Mouse (Mus musculus): ENCODE measurements around the gene Klhl26.
A peak's percentile ranks its signal among the peaks of the same experiment; 100 is the strongest.

The Klhl26 gene

DNA sequence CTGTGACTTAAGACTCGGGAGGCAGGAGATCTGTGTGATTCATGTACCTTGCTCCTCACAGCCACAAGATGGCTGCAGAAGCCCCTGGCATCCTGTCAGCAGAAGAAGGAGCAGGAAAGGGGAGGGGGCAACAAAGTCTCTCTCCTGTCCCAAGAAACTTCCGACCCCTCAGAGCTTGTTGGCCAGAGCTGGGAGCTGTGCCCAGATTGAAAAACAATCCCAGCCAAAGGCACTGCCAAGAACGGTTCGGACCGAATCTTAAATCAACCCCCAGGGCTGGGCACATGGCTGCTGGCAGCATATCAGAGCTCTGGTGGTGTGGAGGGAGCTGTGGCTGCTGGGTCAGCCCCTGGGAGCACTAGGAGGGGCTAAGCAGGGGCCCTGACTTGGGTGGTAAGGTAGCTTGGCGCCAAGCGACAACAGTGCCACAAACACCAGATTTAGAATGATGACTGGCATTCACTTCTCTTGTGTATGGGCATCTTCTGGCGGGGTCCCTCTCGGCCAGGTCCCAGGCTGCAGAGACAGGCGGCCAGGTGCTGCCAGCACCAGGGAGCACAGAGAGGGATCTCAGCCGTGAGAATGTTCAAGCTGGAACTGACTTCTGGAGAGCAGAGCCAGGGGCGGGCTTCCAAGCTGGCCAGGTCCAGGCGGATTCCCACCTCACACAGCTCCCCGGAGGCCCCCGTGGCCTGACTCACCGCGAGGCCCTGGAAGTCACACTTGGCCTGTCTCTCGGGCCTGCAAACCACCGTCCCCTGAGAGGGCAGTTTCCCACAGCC, 28.9 kb downstream of the Klhl26 start:
- no peak for DNase-seq (ENCODE audit: low spot score in 2 of 2)

DNA sequence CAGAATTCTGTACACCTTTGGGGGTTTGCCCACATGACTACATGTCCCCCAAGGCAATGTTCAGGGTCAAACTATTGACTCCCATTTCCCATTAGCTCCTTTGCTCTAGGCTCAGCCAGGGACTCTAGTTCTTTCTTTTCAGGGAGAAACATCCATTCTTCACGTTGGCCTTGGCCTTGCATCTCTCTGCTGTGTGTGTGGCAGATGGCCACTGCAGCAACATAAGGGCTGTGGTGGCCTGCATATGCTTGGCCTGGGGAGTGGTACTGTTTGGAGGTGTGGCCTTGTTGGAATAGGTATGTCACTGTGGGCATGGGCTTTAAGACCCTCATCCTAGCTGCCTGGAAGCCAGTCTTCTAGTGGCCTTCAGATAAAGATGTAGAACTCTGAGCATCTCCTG, 30.8 kb downstream of the Klhl26 start:
- DNase-seq (ENCODE audit: low spot score in 2 of 2), result no peak

DNA sequence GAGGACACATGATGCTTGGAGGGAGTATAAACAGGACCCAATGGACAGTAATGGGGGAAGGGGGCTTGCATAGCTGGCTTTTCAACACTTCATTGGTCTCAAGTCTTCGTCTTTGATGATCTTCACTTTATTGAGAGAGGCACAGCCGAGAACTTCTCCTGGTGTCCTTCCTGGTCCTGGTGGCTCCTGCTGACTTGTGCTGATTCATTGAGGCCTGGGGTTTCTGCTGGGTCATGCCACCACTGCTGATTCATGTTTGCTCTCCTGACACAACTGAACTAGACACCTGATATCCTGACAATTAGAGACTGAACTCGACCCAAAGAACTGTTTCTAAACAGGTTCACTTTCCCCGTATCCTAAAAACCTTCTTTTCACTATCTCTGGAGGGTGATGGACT, 33.4 kb downstream of the Klhl26 start:
- no peak for DNase-seq (ENCODE audit: low spot score in 2 of 2)

DNA sequence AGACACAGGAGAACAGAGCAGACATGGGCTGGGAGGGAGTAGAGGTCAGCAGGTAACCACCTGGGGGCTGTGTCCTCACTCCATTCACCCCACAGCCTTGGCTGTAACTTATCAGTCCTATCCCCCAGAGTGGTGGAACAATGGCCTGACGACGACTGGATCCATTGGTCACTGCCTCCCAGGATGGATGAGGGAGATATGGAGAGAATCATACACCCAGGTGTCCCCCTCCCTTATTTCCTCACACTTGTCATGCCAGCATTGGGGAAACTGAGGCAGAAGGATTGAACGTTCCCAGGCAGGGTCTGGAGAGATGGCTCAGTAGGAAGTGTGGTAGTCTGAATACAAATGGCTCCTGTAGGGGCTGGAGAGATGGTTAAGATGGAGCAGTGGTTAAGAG, 35.2 kb downstream of the Klhl26 start:
- no peak for DNase-seq (ENCODE audit: low spot score in 2 of 2)

DNA sequence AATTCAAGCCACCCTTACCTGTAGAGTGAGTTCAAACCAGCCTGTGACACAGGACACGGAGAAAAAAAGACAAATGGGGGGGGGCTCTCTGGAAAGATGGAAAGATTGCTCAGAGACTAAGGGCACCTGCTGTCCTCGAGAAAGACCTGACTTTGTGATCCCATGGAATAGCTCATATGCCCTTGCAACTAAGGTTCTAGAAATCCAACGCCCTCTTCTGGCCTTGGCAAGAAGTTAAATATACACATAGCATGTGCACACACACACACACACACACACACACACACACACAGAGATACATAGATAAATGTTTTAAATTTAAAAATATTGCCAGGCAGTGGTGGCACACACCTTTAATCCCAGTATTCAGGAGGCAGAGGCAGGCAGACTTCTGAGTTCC, 36.5 kb downstream of the Klhl26 start:
- DNase-seq (ENCODE audit: low spot score in 2 of 2), result no peak

DNA sequence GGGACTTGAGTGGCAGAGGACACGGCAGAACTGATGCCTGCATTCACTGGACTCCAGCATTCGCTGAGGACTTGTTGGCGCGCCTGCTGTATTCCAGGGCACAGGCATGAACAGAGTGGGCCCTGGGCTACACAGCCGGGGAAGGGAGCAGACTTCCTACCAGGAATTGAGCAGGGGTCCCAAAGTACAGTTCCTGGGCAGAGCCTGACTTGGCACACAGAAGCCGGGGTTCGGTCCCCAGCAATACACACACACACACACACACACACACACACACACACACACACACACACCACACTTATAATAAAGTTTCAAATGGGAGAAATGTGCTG, 37.0 kb downstream of the Klhl26 start:
- no peak for DNase-seq (ENCODE audit: low spot score in 2 of 2)

DNA sequence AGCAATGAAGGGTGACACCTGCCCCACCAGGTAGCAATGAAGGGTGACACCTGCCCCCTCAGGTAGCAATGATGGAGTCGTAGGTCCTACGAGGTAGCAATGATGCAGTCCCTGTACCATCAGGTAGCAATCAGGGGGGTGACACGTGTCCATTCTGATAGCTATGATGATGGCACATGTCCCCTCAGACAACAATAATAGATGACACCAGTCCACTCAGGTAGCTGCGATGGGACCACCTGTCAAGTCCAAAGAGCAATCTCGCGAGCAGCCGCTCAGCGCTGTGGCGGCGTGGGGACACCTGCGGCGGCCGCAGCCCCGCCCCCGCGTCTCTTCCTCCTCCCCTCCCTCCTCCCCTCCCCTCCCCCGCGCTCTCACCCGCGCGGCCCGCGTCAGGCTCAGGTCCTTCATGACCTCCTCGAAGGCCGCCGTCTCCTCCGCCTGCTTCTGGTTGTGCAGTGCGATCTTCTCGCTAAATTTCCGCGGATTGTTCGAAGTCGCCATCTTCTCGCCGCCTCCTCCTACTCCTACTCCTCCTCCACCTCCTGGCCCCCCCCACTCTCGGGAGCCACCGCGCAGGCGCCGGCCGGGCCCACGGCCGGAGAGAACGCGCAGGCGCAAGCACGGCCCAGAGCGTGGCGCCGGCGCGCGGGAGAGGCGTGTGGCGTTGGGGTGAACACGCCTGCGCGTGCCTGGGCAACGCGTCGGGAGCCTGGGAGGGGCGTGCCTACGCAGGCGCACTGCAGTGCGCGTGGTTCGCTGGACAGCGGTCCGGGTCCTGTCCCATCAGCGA, 37.5 kb downstream of the Klhl26 start, which contains the start of gene Crtc1:
Gene Crtc1 (minus strand): TSS at position 525 of the 793 bp plus-strand sequence.
- peak; percentile 97 for DNase-seq (ENCODE audit: low spot score in 2 of 2)

DNA sequence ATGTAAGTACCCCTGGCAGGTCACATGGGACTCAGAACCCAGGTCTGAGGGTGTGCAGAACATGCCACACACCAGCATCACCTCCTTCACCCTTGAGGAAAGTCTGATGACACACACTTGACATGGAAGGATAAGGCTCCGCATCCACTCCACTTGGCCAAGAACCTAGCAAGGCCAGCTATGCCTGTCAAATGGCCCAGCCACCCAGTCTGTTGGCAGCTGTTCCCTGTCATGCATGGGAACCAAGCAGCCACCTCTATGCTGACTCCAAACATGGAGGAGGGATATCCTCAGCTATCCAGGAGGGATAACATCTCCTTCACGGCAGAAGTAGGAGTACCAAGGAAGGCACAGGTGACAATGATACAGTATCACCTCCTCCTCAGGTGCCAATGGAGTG, 38.3 kb downstream of the Klhl26 start:
- no peak for DNase-seq (ENCODE audit: low spot score in 2 of 2)

DNA sequence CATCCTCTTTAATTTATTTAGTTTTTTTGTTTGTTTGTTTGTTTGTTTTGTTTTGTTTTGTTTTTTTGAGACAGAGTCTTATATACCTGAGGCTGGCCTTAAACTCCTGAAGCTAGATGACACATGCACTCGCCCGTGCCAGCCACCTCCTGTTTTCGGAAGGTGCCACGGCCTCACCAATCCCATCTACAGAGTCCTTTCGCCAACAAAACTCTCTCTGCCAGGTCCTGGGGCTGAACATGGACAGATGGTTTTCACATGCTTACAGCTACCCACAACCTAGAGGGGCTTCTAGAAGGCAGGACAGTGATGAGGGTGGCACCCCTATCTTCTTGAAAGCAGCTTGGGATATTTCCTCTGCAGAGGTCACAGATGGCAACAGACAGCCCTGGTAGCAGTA, 41.6 kb downstream of the Klhl26 start:
- DNase-seq (ENCODE audit: low spot score in 2 of 2), result no peak

DNA sequence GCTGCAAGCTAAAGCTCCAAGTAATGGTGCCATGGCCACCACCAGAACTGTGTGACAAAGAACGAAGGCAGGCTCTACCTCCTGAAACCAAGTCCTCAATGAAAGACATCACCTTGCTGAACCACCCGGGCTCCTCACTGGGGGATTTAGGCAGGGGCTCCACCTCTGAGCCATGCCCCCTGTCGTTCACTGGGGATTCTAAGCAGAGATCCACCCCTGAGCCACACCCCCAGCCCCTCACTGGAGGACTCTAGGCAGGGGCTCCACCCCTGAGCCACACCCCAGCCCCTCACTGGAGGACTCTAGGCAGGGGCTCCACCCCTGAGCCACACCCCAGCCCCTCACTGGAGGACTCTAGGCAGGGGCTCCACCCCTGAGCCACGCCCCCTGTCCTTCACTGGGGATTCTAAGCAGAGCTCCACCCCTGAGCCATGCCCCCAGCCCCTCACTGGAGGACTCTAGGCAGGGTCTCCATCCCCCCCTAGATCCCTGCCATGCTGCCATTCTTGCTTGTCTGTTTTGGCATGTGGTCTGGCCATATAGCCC, 43.7 kb downstream of the Klhl26 start:
- no peak for DNase-seq (ENCODE audit: low spot score in 2 of 2)

DNA sequence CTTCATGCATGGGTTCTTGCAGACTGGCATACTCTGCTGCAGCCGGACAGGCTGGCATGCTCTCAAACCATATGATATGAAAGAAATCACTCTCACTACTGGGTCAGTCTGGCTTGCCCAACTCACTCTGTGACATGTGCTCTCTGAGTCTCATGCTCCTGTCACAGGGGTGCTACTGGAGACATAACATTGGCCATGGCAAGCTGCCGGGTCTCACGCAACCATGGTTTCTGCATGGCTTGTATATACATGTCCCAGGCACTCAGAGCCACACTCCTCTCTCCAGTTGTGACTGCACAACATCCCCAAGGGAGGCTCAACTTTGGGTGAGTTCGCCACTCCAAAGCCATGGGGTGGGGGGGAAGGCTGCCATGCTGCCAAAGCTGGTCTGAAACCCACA, 45.6 kb downstream of the Klhl26 start:
- DNase-seq (ENCODE audit: low spot score in 2 of 2), result no peak

DNA sequence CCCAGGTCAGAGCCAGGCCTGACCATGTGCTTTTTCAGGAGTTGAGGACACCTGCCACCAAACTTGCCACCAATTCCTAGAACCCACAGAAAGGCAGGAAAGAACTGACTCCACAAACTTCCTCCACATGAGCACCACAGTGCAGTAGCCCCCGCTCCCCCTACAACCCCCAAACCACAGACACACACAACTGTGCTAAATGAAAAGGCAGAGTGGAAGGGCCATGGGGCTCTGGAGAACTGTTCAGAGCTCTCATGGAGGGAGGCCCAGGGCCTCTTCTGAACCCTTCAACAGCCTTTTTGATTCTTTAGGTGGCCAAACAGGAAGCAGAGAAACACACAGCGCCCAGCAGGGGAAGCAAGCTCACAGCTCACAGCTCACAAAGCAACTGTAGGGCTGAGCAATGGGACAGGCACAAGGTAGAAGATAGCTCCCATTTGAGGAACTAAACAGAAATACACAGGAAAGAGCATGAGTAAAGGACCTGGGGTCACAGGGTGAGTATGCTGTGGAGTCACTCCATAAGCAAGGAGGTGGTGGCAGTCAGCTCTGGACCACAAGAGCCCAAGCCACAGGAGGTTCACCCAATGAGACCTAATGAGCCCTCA, 50.4 kb downstream of the Klhl26 start:
- DNase-seq (ENCODE audit: low spot score in 2 of 2), result no peak

DNA sequence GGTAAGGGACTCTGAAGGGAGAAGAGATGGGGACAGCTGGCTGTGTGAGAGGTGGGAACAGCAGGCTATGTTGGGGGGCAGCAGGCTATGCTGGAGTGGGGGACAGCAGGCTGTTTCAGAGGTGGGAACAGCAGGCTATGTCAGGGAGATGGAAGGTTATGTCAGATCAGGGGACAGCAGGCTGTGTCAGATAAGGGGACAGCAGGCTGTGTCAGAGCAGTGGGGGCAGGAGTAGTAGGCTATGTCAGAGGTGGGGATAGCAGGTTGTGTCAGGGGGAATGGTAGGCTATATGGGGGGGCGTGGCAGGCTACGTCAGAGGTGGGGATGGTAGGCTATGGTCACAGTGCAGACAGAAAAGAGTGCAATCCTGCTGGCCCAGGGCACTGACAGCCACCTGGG, 54.0 kb downstream of the Klhl26 start:
- DNase-seq (ENCODE audit: low spot score in 2 of 2), result no peak

DNA sequence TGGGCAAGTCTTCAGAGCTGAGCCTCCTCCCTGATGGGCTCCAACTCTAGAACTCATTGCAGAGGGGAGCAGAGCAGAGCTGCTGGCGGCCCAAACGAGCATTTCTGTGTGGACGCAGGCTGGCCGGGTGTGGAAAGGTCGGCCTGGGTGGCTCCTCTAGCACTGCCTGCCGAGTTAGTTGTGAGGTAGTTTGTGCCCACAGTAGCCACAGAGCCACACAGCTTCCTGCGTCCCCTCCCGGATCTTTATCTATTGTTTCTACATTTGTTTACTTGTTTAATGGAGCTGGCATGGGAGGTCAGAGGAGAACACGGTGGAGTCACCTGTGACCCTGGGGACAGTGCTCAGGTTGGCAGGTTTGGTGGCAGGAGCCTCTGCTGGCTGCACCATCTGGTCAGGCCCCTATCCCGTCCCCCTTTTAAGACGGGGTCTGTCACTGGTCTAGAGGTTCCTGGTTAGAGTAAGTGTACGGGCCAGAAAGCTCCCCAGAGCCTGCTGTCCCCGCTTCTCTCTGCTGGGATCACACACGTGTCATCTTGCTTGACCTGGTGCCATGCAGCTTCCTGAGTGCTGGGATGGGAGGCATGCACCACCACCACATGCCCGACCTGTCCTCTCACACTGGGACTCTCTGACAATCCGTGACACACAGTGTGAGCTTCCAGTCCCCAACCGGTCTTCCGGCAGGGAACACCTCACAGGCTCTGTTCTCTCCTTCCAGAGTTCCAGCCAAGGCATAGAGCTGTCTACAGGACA, 55.2 kb downstream of the Klhl26 start:
- no peak for DNase-seq (ENCODE audit: low spot score in 2 of 2)

DNA sequence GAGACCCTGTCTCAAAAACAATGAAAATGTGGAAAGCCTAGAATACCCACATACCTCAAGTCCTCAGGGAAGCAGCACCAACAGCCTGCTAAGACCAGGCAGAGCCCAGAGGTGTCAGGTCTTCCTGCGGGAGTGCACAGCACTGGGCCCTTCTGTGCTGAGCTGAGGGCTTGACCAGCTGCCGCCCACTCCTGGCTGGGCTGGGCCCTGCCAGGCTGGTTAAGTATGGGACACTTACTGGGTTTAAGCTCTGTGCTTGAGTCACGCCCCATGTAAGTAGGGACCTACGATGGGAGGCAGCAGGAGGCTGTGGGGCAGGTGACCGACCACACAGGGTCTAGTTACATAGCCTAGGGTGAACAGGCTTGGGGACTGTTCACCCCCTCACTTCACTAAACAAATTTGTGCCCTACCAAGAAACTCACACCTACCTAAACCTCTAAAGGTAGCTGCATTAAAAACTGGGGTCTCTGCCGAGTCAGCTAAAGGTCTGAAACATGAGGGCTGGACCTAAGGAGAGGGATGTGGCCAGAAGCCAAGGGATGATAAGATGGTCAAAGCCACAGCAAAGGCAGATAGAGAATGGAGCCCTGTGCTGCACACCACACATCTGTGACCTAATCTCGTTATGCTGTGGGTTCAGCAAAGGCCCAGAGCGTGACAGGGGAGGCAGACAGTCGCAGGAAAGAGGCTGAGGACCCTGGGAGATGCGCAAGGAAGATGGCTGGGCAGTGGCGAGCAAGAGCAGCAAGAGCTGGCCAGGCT, 56.7 kb downstream of the Klhl26 start:
- no peak for DNase-seq (ENCODE audit: low spot score in 2 of 2)

DNA sequence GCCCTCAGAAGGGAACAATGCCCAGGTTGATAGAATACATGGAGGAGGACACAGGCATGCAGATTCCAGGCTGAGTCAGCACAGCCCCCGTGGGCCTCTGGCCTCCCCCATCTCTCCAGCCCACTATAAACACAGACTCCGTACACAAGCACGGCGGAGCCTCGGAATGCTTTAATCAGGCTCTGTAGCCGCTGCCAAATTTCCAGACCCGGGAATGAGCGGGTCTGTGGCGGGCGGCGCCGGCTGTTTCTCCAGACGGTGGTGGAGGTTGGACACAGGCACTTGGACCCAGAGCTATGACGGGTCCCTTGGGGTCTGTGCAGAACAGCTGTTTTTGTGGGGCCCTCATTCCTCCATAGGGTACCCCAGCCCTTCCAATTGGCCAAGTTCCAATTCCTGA, 57.8 kb downstream of the Klhl26 start:
- peak in 1 of 2 experiments; percentile 39 for DNase-seq (ENCODE audit: low spot score in 2 of 2)

DNA sequence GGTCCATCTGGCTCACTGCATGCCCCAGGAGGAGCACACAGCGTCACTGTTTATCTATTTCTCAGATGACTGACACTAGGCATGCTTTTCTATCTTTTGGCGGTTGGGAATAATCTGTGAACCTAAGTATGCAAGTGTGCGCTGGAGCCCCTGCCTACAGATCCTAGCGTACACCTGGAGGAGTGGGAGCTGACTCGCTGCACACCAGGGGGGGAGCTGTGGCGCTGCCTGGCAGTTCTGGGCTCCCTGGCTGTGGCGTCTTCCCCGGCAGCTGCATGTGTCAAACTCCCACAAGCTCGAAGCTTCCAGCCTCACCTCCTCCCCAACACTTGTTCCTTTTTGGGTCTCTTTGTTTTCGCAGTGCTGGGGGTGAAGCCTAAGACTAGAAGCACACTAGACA, 58.9 kb downstream of the Klhl26 start:
- no peak for DNase-seq (ENCODE audit: low spot score in 2 of 2)

DNA sequence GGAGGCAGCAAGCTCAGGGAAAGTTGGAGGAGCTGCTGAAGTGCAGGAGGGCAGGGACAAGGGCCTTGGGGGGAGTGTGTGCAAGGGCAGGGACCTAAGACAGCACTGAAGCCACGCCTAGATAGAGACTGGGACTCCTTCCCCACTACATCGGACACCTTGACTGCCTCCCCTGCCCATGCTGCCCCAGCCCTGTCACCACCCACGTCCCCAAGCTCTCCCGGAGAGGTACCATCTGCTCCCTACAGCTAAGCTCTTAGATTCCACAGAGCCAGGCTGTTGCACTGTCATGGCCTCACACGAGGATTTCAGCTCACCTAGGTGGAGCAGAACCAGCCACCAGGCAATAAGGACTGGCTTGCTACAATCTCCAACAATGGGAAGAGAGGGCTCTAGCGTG, 59.8 kb downstream of the Klhl26 start:
- no peak for DNase-seq (ENCODE audit: low spot score in 2 of 2)

DNA sequence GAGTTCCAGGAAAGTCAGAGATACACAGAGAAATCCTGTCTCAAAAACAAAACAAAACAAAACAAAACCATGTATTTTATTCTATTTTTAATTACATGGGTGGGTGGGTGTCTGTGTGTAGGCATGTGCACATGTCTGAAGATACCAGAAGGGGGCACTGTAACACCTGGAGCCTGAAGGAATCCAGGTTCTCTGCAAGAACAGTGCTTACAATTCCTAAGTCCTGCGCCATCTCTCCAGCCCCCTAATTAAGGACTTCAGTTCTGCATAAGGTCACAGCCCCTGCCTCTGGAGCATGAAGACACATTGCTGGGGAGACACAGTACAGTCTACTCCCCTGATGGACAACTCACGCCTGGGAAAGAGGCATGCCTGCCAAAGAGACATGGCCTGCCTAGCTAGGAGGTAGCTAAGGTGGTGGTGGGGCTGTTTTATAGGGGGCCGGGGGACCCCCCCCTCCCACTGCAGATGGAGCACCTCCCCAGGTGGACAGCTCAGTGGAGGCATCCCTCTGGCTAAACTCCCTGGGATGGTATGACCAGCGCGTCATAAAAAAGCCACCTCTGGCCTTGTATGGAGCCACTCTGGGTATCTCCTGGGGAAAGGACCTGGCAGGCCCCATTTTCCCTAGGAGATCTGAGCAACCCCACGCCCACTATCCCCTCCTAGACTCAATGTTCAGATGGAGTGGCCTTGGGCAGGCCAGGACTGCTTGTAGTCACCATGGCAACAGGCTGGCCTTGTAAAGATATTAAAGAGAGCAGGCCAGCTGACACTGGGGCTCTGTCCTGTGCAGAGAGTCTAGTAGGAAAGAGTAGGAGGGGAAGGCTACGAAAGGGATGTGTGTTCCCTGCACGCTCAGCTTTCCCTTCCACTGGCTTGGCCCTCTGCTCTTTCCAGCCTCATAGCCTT, 61.0 kb downstream of the Klhl26 start:
- DNase-seq (ENCODE audit: low spot score in 2 of 2), result no peak

DNA sequence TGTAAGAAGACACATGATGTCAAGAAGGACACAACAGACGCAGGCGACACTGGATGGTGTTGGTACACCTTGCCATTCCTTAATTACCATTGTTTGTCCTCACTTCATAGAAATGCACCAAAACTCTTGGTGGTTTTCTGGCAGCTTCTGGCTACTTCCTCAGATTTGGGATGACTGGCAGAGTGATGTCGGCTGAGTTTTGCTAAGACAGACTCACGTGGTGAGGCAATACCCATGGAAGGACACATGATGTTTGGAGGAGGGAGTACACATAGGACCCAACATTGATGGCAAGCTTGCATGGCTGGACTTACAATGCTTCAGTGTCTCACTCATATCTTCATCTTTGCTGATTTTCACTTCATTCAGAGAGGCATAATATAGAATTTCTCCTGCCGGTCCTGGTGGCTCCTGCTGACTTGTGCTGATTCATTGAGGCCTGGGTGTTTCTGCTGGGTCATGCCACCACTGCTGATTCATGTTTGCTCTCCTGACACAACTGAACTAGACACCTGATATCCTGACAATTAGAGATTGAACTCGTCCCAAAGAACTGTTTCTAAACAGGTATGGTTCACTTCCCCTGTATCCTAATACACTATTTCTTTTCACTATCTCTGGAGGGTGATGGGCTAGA, 62.3 kb downstream of the Klhl26 start:
- DNase-seq (ENCODE audit: low spot score in 2 of 2), result no peak

Data from heart, adult 9 months (tissue).